Mouse (Mus musculus) forebrain, postnatal 0 days (tissue): ENCODE measurements around the gene Slfn9. TPM values are rescaled to one million over a fixed set of nuclear protein-coding genes. Genes with fewer than 3 reads are reported as not detected.
"Not testable (repeated sequence)": the region's sequence is repeated elsewhere in the genome, so short reads cannot be mapped to it uniquely, and the experiment has no call there.

Experiments
- ATAC-seq: fragments of 200-750 bp; cut with Nextera tagmentation; 2 replicates; pipeline ENCODE4 v1.8.0; 2017; ENCODE audit warnings: mild to moderate bottlenecking, moderate library complexity
- DNase-seq: peaks from one replicate; pipeline ENCODE4 v3.0.0-alpha.2; 2015
- H3K27ac ChIP-seq: fragments of 300-500 bp; sonication (generic); 2 replicates; pipeline ENCODE4 v1.5.1; 2014; ENCODE audit warnings: low read depth, mild to moderate bottlenecking, antibody characterized with exemption, low read length, moderate library complexity, mixed read lengths
- H3K27me3 ChIP-seq: fragments of 300-500 bp; sonication (generic); 2 replicates; pipeline ENCODE4 v1.6.1; 2014; ENCODE audit warnings: mild to moderate bottlenecking, low read length, mixed read lengths; ENCODE audit not compliant: insufficient read depth
- H3K36me3 ChIP-seq: fragments of 300-500 bp; sonication (generic); 2 replicates; pipeline ENCODE4 v1.6.1; 2014; ENCODE audit warnings: mild to moderate bottlenecking, moderate library complexity; ENCODE audit not compliant: insufficient read depth
- H3K4me1 ChIP-seq: fragments of 300-500 bp; sonication (generic); 2 replicates; pipeline ENCODE4 v1.6.1; 2014; ENCODE audit warnings: antibody characterized with exemption; ENCODE audit not compliant: insufficient read depth
- H3K4me2 ChIP-seq: fragments of 300-500 bp; sonication (generic); 2 replicates; pipeline ENCODE4 v1.6.1; 2014; ENCODE audit warnings: low read depth, mild to moderate bottlenecking, moderate library complexity
- H3K4me3 ChIP-seq: fragments of 300-500 bp; sonication (generic); 2 replicates; pipeline ENCODE4 v1.5.1; 2014; ENCODE audit warnings: low read depth, low read length, mixed read lengths
- H3K9ac ChIP-seq: fragments of 300-500 bp; sonication (generic); 2 replicates; pipeline ENCODE4 v1.6.1; 2014; ENCODE audit warnings: mild to moderate bottlenecking
- H3K9me3 ChIP-seq: fragments of 300-500 bp; sonication (generic); 2 replicates; pipeline ENCODE4 v1.6.1; 2016; ENCODE audit warnings: low read length
- CTCF ChIP-seq: sonication (generic); IDR thresholded peaks from 2 replicates; pipeline ENCODE4 v1.5.1; 2016; ENCODE audit warnings: antibody characterized with exemption, control low read depth, low read depth
- WGBS: fragments of 180-500 bp; shearing (Covaris S2); extraction: QIAGEN DNeasy Blood & Tissue Kit; methylation state at CpG from one replicate; pipeline ENCODE4 v1.1.7; 2014; 5-methylcytosine and 5-hydroxymethylcytosine counted together
- polyA plus RNA-seq: library from polyadenylated mRNA; unstranded; fragments of >200 nt; fragmentation: Nextera tagmentation; extraction: Ambion mirVana; gene quantifications from 2 replicates; pipeline ENCODE4 v1.2.1, GENCODE M21; 2015
- total RNA-seq: library from RNA; depleted of rRNA; stranded (reverse); fragments of >200 nt; gene quantifications from 2 replicates; pipeline ENCODE4 v1.2.3, GENCODE M21; 2014

The Slfn9 gene
- total and polyA plus RNA-seq, 2 experiments from 2014 or later = 1.3 to 2.2 TPM

DNA sequence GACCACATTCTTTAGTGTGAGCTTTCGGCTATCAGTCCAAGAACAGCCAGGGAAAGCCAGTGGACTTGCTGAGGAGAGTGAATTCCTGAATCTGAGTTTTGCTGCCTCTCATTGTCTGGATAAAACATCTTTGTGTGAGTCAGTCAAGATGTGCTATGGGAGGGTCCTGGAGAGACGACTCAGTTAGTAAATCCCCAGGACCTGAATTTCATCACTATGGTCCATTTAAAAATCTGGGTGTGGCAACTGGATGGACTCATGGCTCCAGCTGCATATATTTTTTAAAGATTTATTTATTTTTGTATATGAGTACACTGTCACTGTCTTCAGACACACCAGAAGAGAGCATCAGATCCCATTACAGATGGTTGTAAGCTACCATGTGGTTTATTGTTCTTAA lies 46.0 kb downstream of the Slfn9 start:
- H3K27ac ChIP-seq = no peak overlapping the region
- H3K36me3 ChIP-seq = no peaks in the 10 kb centered on the region
- TF ChIP-seq CTCF = no peak
- peaks cover 7% of the 10 kb centered on the region for H3K27me3 ChIP-seq
- H3K9me3 ChIP-seq = no peaks in the 10 kb centered on the region
- H3K4me3 ChIP-seq = no peak overlapping the region
- H3K4me2 ChIP-seq = no peak overlapping the region
- ATAC-seq (no peak), DNase-seq (no peak)
- no peaks in the 10 kb centered on the region for H3K4me1 ChIP-seq
- H3K9ac ChIP-seq = no peak overlapping the region
- WGBS = 70% methylated on average over 2 of the region's 2 CpGs

- Histone ChIP-seq H3K9me3 (no peaks in the 10 kb centered on the region), H3K27ac (no peak overlapping the region), H3K36me3 (no peaks in the 10 kb centered on the region), H3K27me3 (no peaks in the 10 kb centered on the region), H3K9ac (no peak overlapping the region), H3K4me3 (no peak overlapping the region), H3K4me1 (no peaks in the 10 kb centered on the region), H3K4me2 (no peak overlapping the region)
- ATAC-seq (no peak), DNase-seq (no peak)
- WGBS = 77% methylated on average over 6 of the region's 6 CpGs
- no peak for TF ChIP-seq CTCF
Observed at GRCm38 (mm10) chr11:82943336-82943735, 48.3 kb downstream of the Slfn9 start.

GRCm38 (mm10) chr11:82933186-82933585 lies 58.4 kb downstream of the Slfn9 start:
- DNase-seq = no peak
- Histone ChIP-seq H3K27ac (no peak overlapping the region), H3K4me2 (peak overlapping the region; percentile 98), H3K9ac (no peak overlapping the region), H3K4me1 (no peaks in the 10 kb centered on the region), H3K36me3 (no peaks in the 10 kb centered on the region), H3K4me3 (peak overlapping the region; percentile 46), H3K9me3 (no peaks in the 10 kb centered on the region), H3K27me3 (peaks cover 38% of the 10 kb centered on the region)
- ATAC-seq = no peak
- WGBS = under 1% methylated on average over 28 of the region's 29 CpGs
- no peak for TF ChIP-seq CTCF

DNA sequence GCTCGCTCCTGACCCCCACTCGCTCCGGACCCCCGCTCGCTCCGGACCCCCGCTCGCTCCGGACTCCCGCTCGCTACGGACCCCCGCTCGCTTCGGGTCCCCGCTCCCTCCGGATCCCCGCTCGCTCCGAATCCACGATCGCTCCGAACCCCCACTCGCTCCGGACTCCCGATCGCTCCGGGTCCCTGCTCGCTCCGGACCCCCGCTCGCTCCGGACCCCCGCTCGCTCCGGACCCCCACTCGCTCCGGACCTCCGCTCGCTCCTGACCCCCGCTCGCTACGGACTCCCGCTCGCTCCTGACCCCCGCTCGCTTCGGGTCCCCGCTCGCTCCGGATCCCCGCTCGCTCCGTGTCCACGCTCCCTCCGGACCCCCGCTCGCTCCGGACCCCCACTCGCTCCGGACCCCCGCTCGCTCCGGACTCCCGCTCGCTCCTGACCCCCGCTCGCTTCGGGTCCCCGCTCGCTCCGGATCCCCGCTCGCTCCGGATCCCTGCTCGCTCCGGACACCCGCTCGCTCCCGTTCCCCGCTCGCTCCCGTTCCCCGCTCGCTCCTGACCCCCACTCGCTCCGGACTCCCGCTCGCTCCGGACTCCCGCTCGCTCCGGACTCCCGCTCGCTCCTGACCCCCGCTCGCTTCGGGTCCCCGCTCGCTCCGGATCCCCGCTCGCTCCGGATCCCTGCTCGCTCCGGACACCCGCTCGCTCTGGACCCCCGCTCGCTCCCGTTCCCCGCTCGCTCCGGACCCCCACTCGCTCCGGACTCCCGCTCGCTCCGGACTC lies 59.8 kb downstream of the Slfn9 start:
- peak; percentile 48 for DNase-seq
- not testable (repeated sequence) for H3K36me3 ChIP-seq, H3K4me1 ChIP-seq, H3K9me3 ChIP-seq, ATAC-seq, H3K27ac ChIP-seq
- WGBS = 1% methylated on average over 113 of the region's 119 CpGs
- peak overlapping the region; percentile 98 for H3K4me2 ChIP-seq
- peaks cover 38% of the 10 kb centered on the region for H3K27me3 ChIP-seq
- peak overlapping the region; percentile 46 for H3K4me3 ChIP-seq
- peak overlapping the region; percentile 43 for H3K9ac ChIP-seq

- H3K4me1 ChIP-seq, H3K9me3 ChIP-seq, H3K36me3 ChIP-seq, H3K27ac ChIP-seq, ATAC-seq: not testable (repeated sequence)
- DNase-seq = peak; percentile 28
- Histone ChIP-seq H3K4me2 (peak overlapping the region; percentile 98), H3K9ac (peak overlapping the region; percentile 43), H3K4me3 (peak overlapping the region; percentile 46), H3K27me3 (peaks cover 37% of the 10 kb centered on the region)
- 3% methylated on average over 53 of the region's 63 CpGs for WGBS
Observed at GRCm38 (mm10) chr11:82931161-82931560, 60.5 kb downstream of the Slfn9 start.

DNA sequence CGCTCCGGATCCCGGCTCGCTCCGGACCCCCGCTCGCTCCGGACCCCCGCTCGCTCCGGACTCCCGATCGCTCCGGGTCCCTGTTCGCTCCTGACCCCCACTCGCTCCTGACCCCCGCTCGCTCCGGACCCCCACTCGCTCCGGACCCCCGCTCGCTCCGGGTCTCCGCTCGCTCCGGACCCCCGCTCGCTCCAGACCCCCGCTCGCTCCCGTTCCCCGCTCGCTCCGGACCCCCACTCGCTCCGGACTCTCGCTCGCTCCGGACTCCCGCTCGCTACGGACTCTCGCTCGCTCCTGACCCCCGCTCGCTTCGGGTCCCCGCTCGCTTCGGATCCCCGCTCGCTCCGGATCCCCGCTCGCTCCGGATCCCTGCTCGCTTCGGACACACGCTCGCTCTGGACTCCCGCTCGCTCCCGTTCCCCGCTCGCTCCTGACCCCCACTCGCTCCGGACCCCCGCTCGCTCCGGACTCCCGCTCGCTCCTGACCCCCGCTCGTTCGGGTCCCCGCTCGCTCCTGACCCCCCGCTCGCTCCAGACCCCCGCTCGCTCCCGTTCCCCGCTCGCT lies 61.2 kb downstream of the Slfn9 start:
- peak; percentile 14 for DNase-seq
- H3K27ac ChIP-seq, H3K4me1 ChIP-seq, H3K9ac ChIP-seq, H3K36me3 ChIP-seq, ATAC-seq, H3K9me3 ChIP-seq: not testable (repeated sequence)
- Histone ChIP-seq H3K4me3 (peak overlapping the region; percentile 46), H3K27me3 (peaks cover 31% of the 10 kb centered on the region), H3K4me2 (peak overlapping the region; percentile 98)
- WGBS = 2% methylated on average over 74 of the region's 85 CpGs

GRCm38 (mm10) chr11:82929633-82929950 lies 62.0 kb downstream of the Slfn9 start:
- DNase-seq (peak; percentile 16), ATAC-seq (no peak)
- no peak overlapping the region for H3K27ac ChIP-seq

More at GRCm38 (mm10) chr11:82929633-82929950, 62.0 kb downstream of the Slfn9 start:
- no peak for TF ChIP-seq CTCF
- 0 out of 2 replicates have a peak overlapping the region, but pooled peaks have one; percentile 98 for H3K4me2 ChIP-seq
- peaks cover 27% of the 10 kb centered on the region for H3K27me3 ChIP-seq
- no peaks in the 10 kb centered on the region for H3K36me3 ChIP-seq
- no peaks in the 10 kb centered on the region for H3K9me3 ChIP-seq
- H3K4me3 ChIP-seq = peak overlapping the region; percentile 46; the same call in 1 of the 2 replicates
- no peak overlapping the region for H3K9ac ChIP-seq
- no peaks in the 10 kb centered on the region for H3K4me1 ChIP-seq
- WGBS = 45% methylated on average over 3 of the region's 3 CpGs
